Mouse (Mus musculus) lung, postnatal 14 days (tissue): ENCODE data around the gene Ormdl3.
A peak's percentile ranks its signal among the peaks of the same experiment; 100 is the strongest.
"Not testable (repeated sequence)": the region's sequence is repeated elsewhere in the genome, so short reads cannot be mapped to it uniquely, and the experiment has no call there.

ENCODE experiments used
- DNase-seq: peaks from one replicate; pipeline ENCODE4 v3.0.0; 2021

Gene Ormdl3

GRCm38 (mm10) chr11:98586892-98587563, at the start of gene Ormdl3:
Gene Ormdl3 (minus strand): TSS chr11:98587368.
- peak; percentile 99 for DNase-seq

DNA sequence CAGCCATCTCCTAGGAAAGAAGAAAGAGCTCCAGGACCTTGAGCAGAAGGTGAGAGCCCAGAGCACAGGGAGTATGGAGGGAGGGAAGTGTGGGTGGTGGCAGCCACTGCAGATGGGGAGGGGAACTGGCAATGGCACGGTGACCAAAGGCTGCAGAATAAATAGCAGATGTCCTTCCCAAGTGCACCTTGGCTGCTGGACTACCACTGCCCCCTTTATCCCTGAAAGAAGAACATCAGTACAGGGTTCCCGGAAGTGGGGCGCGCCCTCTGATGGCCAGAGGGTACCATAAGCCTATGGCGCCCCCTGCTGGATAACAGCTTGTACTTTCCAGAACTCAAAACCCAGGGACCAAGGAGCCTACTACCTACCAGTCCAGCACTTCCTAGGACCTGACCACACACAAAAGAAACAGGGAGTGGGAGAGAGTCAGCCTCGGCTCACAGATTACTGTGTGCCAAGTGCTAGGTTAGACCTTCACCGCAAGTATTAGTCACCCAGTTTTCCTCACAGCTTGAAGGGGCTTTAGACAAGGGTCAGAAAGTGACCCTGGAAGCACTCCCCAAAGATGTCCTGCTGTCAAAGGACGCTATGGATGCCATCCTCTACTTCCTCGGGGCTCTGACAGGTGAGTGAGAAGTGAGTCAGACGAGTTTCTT, 48.3 kb upstream of the Ormdl3 start:
- peak; percentile 12 for DNase-seq

DNA sequence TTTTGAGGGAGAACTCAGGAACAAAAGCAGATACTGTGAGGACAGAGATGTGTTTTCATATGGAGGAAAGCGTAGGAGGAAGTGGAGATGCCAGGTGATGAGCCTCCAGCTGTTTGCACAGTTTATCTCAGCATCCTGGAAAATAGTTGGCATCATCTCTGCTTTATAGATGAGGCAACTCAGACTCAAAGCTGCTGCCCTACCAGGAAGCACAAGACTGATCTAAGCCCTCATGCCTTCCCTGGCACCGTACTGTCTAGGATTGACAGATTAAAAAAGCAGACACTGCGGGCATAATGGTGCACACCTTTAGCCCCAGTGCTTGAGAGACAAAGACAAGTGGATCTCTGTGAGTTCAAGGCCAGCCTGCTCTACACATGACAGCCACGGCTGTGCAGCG, 43.5 kb upstream of the Ormdl3 start:
- DNase-seq, result no peak

GRCm38 (mm10) chr11:98628706-98629105, 41.5 kb upstream of the Ormdl3 start:
- DNase-seq, result no peak

GRCm38 (mm10) chr11:98625611-98626410, 38.6 kb upstream of the Ormdl3 start, which contains the start of the genes Gm12355 and Gsdma3:
Gene Gm12355 (minus strand): TSS chr11:98625661.
Gene Gsdma3 (plus strand): TSS chr11:98626360.
- no peak for DNase-seq

DNA sequence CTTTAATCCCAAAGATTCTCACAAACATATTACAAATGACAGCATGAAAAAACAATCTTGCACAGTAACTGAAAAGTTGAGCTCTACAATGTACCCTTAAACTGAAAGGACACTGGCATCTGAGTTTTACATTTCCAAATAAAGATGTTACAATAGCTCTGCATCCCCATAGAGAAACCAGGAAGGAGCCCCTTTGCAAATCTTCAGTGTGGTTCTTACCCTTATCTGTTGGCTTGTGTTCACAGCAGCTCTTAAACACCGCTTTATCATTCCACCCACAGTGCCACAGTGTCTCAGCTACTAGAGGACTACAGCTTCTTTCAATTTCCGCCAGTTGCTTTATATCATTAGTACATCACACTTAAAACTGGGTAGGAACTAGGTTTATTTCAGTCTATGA, 37.2 kb upstream of the Ormdl3 start:
- not testable (repeated sequence) for DNase-seq

DNA sequence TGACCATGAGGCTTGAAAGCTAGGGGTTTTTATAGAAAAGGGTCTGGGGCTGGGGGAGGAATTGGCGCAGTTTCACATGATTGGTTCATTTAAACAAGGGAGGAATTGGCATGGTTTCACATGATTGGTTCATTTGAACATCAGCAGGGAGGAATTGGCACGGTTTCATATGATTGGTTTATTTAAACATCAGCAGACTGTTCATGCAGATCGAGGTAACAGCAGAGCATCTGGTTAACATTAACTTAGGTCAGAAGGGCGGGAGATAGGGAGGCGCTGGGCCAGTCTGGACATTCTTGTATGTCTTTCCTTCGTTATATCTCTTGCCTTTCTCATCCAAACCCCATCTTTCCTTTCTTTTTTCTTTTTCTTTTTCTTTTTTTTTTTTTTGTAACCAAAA, 36.8 kb upstream of the Ormdl3 start:
- DNase-seq, result not testable (repeated sequence)

DNA sequence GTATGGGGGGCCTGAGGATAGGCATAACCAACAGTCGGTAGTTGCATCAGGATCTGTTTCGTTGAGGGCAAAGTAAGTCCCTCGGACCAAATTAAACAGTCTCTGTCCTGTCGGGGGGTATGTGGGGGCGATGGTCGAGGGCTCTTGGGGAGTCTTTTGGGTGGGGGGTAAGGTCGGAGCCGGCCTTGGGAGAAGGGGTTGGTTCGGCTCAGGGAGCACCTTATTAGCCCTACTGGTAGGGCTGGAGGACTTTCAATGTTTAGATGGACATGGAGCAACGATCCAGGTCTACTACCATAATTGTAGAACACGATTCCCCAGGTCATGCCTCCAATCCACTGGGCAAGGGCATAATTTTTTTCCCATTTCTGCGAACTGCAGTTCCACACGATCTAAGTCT, 33.6 kb upstream of the Ormdl3 start:
- DNase-seq, result no peak

- peak; percentile 40 for DNase-seq
Measured at GRCm38 (mm10) chr11:98606763-98607162, 19.6 kb upstream of the Ormdl3 start.

- DNase-seq, result not testable (repeated sequence)
Measured at GRCm38 (mm10) chr11:98604911-98605310, 17.7 kb upstream of the Ormdl3 start.

DNA sequence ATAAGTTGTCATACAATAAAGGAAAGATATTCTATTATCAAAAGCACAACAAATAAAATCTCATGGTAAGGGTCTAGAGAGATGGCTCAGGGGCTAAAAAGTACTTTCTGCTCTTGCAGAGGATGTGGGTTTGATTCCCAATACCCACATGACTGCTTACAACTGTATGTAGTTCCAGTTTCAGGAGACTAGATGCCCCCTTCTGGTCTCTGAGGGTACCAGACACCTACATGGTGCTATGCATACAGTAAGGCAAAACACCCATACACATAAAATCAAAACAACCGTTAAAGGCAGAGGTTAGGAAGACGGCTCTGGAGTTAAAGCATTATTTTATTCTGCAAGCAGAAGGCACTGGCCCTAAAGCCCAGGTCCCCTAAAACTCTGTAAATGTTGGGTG, 16.8 kb upstream of the Ormdl3 start:
- no peak for DNase-seq

- peak; percentile 33 for DNase-seq
Measured at GRCm38 (mm10) chr11:98602090-98602690, 15.0 kb upstream of the Ormdl3 start.

DNA sequence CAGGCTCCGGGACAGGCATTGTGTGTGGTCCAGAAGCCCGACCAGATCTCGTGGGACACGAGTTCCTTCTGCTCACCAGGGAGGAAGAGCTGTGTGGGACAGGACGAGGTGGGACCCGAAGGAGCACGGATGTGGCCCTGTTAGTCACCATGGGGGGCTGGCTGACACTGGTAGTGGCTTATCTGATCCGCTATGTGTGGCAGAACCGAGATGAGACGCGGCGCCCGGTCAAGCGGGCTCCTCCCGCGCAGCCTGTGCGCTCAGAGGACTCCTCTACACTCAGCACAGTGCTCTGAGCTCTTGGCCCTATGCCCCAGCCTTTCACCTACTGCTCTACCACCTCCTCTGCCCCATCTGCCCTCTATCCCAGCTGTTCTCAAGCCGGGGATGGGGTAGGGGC, 12.1 kb upstream of the Ormdl3 start:
- no peak for DNase-seq

- no peak for DNase-seq
Measured at GRCm38 (mm10) chr11:98598851-98599290, 11.7 kb upstream of the Ormdl3 start.

DNA sequence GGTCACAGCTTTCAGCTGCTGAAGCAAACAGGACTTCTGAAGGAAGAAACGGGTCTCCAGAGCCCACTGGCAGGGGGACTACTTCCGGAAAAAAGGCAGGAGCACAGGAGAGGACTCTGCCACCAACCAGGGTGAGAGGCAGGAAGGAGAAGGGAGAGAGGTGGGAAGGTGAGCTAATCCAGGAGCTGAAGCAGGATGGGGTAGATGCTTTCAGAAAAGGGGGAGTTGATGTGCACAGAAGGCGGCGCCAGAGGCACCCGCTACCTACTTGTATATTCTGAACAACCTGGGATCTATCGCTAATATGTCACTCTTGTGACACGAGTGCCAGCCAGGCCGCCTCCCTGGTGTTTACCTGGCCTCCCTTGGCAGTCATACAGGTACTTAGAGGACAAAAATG, 10.8 kb upstream of the Ormdl3 start, which contains the start of gene Lrrc3c:
Lrrc3c (plus strand) TSS at position 301 of the 400 bp plus-strand sequence.
- DNase-seq, result no peak

DNA sequence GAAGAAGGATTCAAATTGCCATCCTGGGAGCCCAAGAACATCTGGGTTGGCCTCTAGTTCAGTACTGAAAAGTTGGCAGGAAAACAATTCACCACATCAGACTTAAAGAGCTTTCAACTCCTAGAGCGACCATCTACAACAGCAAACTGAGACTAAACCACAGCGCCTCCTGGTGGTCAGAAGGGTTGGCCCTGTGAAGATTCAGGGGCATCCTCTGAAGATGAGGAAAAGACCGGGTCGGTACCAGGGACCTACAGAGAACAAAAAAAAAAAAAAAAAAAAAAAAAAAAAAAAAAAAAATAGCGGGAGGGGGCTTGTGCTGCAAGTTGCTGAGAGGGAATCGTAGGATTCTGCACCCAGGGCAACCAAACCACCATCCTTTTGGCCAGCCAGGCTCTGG, 10.2 kb upstream of the Ormdl3 start:
- peak; percentile 79 for DNase-seq

DNA sequence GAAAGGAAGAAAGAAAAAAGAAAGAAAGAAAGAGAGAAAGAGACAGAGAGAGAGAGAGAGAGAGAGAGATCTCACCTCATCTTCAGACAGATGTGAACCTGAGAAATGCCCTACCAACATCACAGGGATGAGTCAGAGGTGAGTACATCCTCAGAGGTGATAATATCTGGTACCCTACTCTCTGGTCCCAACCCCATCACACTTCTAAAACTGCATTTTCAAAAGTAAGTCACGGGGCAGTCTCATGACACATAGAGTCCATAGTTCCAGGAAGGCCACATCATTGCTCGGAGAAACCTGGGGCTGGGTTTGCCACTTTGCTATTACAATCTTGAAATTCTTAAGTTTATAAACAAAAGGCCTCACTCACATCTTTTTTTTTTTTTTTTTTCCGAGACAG, 8.8 kb upstream of the Ormdl3 start:
- no peak for DNase-seq

DNA sequence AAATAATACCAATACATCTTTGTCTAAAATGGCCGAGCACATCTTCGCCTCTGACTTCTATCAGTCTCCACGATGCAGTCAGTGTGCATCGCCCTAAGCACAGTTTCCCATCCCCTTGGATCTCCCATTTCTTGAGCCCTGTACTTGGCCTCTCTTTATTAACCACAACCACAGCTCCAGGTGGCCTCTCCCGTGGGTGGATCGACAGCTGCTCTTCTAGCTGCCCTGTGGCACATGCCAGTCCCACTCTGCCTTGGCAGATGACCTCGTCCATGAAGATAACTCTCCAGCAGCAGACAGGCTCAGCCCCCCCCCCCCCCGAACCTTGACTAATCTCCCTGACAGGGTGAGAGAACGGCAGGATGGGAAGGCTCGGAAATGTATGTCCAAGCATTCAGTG, 8.3 kb upstream of the Ormdl3 start:
- no peak for DNase-seq

DNA sequence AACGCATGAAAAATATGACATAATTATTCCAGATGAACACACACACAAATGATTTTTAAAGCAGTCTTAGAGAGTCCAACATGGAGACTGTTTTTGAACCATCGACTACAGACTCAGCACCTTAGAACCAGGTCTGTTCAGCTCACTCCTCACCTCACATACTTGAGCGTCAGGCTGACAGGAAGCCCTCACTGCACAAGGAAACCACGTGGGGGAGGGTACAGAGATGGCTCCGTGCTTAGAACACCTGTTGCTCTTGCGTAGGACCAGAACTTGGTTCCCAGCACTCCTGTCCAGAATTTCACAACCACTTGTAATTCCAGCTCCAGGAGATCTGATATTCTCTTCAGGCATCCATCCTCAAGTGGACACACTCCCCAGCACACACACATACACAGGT, 7.9 kb upstream of the Ormdl3 start:
- DNase-seq, result no peak

DNA sequence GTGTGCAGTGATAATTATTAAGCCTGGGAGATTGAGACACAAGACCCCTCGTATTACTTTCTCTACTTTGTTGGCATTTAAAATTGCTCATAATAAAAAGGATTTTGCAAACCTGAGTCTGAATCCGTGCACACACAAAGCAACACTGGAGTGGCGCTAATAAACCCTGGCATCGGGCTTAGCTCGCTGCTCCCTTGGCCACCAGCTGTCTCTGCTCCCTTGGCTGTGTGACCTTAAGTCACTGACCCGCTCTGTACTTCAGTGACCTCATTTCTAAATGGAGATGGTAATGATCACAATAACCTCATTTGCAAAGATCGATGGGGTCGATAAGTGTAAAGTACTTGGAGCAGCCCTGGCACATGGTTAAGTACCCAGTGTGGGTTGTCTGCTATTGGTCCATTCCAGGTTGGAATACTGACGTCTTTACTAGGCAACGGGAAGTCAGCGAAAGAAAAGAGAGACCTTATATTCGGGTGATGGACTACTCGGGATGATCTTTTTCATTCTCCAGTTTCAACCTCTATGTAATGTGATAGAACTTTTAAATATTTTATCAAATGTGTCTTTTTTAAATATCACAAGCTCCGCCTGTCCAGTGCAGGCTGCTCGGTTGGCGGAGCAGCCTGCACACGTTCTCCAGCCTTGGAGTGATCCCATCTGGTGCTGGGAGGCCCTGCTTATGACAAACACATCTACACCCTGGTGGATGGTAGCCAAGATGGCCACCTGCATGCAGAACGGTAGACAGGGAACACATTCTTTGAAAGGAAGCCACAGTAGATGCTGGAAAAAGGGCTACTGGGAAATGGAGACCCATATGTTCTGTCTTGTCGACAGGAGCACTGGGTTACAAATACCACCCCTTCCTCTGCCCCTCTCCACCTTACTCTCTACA, 3.6 kb upstream of the Ormdl3 start:
- no peak for DNase-seq

GRCm38 (mm10) chr11:98589306-98589705, 2.1 kb upstream of the Ormdl3 start:
- no peak for DNase-seq

- no peak for DNase-seq
Measured at GRCm38 (mm10) chr11:98588833-98589281, 1.7 kb upstream of the Ormdl3 start.
